Mouse (Mus musculus) heart, embryonic 15.5 days (tissue): ENCODE measurements at regions not wholly inside any gene's neighbourhood (a gene's known extent, or its start where the extent isn't known, plus 50 kb on each side); places are given as distances from the start of the nearest gene placed in this dataset.

ENCODE experiments used
- ATAC-seq: fragments of 200-750 bp; cut with Nextera tagmentation; replicated peaks from 2 replicates; pipeline ENCODE4 v1.8.0; 2017; ENCODE audit warnings: low read depth, moderate TSS enrichment; ENCODE audit not compliant: insufficient number of reproducible peaks, insufficient read depth, low FRiP score
- H3K27ac ChIP-seq: fragments of 300-500 bp; sonication (generic); 2 replicates; pipeline ENCODE4 v1.5.1; 2015; ENCODE audit warnings: mild to moderate bottlenecking, inconsistent platforms
- H3K27me3 ChIP-seq: fragments of 300-500 bp; sonication (generic); 2 replicates; pipeline ENCODE4 v1.6.1; 2015; ENCODE audit warnings: inconsistent platforms
- H3K36me3 ChIP-seq: fragments of 300-500 bp; sonication (generic); 2 replicates; pipeline ENCODE4 v1.6.1; 2015; ENCODE audit warnings: mild to moderate bottlenecking, inconsistent platforms
- H3K4me1 ChIP-seq: fragments of 300-500 bp; sonication (generic); replicated peaks from 2 replicates; pipeline ENCODE4 v1.6.1; 2015; ENCODE audit warnings: inconsistent platforms
- H3K4me2 ChIP-seq: fragments of 300-500 bp; sonication (generic); 2 replicates; pipeline ENCODE4 v1.6.1; 2015; ENCODE audit warnings: inconsistent platforms, mild to moderate bottlenecking, moderate library complexity
- H3K4me3 ChIP-seq: fragments of 300-500 bp; sonication (generic); 2 replicates; pipeline ENCODE4 v1.5.1; 2015; ENCODE audit warnings: mild to moderate bottlenecking, inconsistent platforms
- H3K9ac ChIP-seq: fragments of 300-500 bp; sonication (generic); 2 replicates; pipeline ENCODE4 v1.6.1; 2015; ENCODE audit warnings: mild to moderate bottlenecking, inconsistent platforms
- H3K9me3 ChIP-seq: fragments of 300-500 bp; sonication (generic); replicated peaks from 2 replicates; pipeline ENCODE4 v1.6.1; 2016; ENCODE audit warnings: inconsistent platforms
- WGBS: fragments of 180-500 bp; shearing (Covaris S2); methylation state at CpG from one replicate; pipeline ENCODE4 v1.1.7; 2015; ENCODE audit warnings: mixed read lengths; 5-methylcytosine and 5-hydroxymethylcytosine counted together

DNA sequence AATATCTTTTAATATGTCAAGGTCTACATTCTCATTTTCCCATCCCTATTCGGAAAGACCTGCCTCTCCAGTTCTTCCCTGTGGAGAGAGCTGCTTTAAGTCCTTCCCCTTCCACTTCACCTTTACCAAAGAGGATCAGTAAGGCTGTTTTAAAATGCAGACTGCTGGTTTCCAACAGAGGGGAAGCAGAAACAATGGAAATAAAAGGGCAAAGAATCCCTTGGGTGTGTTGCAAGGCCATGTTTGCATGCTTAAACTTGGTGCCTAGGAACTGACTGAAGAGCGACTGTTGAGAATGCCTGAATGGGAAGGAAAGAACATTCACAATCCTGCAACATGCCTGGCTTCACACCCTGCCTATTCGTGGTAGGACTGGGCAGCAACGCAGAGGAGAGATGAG, 2759.1 kb upstream of the 5930422O12Rik start:
- Histone ChIP-seq H3K27me3 (no peaks in the 10 kb centered on the region), H3K9me3 (no peaks in the 10 kb centered on the region), H3K4me2 (no peak overlapping the region), H3K4me1 (no peaks in the 10 kb centered on the region), H3K4me3 (no peak overlapping the region), H3K27ac (no peak overlapping the region), H3K9ac (no peak overlapping the region), H3K36me3 (no peaks in the 10 kb centered on the region)
- ATAC-seq, result no peak
- 64% methylated on average over 4 of the region's 4 CpGs for WGBS

DNA sequence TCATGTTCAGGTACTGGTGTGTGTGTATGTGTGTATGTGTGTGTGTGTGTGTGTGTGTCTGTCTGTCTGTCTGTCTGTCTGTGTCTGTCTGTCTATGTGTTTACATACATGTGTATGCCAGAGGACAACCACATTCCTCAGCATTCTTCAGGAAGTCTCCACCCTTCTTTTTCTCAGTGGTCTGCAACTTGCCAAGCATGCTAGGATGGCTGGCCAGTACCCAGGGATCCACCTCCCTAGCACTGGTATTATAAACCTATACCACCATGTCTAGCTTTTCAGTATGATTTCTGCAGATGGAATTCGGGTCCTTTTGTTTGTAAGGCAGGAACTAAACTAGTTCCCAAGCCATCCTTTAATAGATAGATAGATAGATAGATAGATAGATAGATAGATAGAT, 2751.1 kb upstream of the 5930422O12Rik start:
- 85% methylated on average over 1 of the region's 1 CpGs for WGBS
- no peak overlapping the region for H3K27ac ChIP-seq
- no peaks in the 10 kb centered on the region for H3K27me3 ChIP-seq
- no peaks in the 10 kb centered on the region for H3K9me3 ChIP-seq
- no peak overlapping the region for H3K9ac ChIP-seq
- no peak overlapping the region for H3K4me3 ChIP-seq
- no peak for ATAC-seq
- no peaks in the 10 kb centered on the region for H3K36me3 ChIP-seq
- H3K4me2 ChIP-seq, result no peak overlapping the region
- H3K4me1 ChIP-seq, result no peaks in the 10 kb centered on the region

DNA sequence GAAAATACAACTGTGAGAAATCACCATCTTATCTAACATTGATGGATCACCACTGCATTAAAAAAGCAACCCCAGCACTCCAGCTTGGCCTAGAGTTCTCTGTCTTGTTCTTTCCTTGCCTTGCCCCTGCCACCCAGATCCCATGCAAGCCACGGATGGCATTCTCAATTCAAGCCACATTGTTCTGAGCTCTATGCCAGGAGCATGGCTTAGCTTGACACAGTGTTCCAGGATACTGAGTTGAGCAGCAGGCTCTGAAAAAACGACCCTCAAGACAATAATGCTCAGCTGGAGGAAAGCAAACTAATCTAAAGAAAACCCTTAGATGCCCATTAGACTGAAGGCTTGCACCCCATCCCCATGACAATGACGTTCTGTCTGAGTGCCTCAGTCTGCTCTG, 2746.3 kb upstream of the 5930422O12Rik start:
- Histone ChIP-seq H3K9me3 (no peaks in the 10 kb centered on the region), H3K36me3 (no peaks in the 10 kb centered on the region), H3K4me2 (no peak overlapping the region), H3K27ac (no peak overlapping the region), H3K9ac (no peak overlapping the region), H3K27me3 (no peaks in the 10 kb centered on the region), H3K4me1 (no peaks in the 10 kb centered on the region), H3K4me3 (no peak overlapping the region)
- WGBS, result 51% methylated on average over 3 of the region's 3 CpGs
- no peak for ATAC-seq

DNA sequence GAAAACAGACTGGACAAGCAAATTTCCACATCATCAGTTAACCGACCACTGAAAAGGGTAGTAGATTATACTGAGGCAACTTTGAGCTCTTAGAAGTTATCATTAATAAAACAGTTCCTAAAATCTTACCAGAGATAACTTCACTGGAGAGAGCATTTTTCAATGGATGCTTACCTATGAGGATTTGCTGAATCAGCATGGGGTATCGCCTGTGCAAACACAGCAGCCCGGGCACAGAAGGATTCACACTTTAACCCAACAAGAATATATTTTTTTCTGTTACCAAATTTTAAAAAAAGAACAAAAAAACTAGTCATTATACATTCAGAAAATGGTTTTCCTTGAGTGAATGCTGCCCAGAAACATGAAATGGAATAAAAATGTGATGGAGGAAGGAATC, 2742.0 kb upstream of the 5930422O12Rik start:
- no peaks in the 10 kb centered on the region for H3K9me3 ChIP-seq
- WGBS, result 75% methylated on average over 3 of the region's 3 CpGs
- H3K4me3 ChIP-seq, result no peak overlapping the region
- H3K36me3 ChIP-seq, result no peaks in the 10 kb centered on the region
- no peak overlapping the region for H3K27ac ChIP-seq
- no peaks in the 10 kb centered on the region for H3K4me1 ChIP-seq
- no peak for ATAC-seq
- H3K9ac ChIP-seq, result no peak overlapping the region
- H3K4me2 ChIP-seq, result no peak overlapping the region
- no peaks in the 10 kb centered on the region for H3K27me3 ChIP-seq

DNA sequence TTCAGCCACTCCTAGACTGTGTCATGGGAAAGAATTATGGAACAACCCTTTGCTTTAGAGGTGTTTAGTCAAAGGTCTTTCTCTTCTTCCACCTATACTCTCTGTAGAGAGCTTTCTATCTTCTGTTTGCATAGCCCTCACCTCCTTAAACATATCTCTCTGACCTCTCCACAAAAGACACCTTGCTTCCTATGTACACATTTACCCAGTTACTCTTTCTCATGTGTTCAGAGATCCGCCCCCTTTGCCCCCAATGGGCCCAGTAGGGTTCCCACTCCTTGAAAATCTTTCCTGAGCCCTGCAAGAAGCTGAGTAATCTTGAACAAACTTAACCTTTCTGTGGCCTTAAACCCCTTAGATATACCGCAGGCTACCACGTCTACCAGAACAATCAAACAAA, 2734.4 kb upstream of the 5930422O12Rik start:
- 76% methylated on average over 3 of the region's 3 CpGs for WGBS
- Histone ChIP-seq H3K9ac (no peak overlapping the region), H3K4me3 (no peak overlapping the region), H3K4me1 (no peaks in the 10 kb centered on the region), H3K9me3 (no peaks in the 10 kb centered on the region), H3K4me2 (no peak overlapping the region), H3K27me3 (no peaks in the 10 kb centered on the region), H3K36me3 (no peaks in the 10 kb centered on the region), H3K27ac (no peak overlapping the region)
- no peak for ATAC-seq

DNA sequence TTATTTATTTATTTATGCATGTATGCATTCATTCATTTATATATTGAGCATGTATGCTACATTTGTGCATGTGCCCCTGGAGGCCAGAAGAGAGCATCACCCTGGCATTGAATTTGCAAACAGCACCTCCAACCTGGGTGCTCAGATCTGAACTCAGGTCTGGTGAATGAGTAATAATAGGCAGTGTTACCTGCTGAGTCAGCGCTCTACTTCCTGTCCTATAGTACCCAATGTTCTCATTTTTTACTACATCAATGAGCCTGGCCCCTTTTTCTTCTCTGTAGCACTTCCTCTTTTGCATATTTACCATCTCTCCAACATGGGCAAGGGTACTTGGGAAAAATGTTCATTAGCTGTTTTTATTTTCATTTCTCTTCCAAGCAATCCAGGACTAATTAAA, 2711.9 kb upstream of the 5930422O12Rik start:
- H3K36me3 ChIP-seq, result no peaks in the 10 kb centered on the region
- no peaks in the 10 kb centered on the region for H3K4me1 ChIP-seq
- H3K4me3 ChIP-seq, result no peak overlapping the region
- WGBS, result 91% methylated on average over 1 of the region's 1 CpGs
- H3K27me3 ChIP-seq, result no peaks in the 10 kb centered on the region
- H3K27ac ChIP-seq, result no peak overlapping the region
- H3K9me3 ChIP-seq, result no peaks in the 10 kb centered on the region
- no peak overlapping the region for H3K9ac ChIP-seq
- no peak overlapping the region for H3K4me2 ChIP-seq
- ATAC-seq, result no peak

DNA sequence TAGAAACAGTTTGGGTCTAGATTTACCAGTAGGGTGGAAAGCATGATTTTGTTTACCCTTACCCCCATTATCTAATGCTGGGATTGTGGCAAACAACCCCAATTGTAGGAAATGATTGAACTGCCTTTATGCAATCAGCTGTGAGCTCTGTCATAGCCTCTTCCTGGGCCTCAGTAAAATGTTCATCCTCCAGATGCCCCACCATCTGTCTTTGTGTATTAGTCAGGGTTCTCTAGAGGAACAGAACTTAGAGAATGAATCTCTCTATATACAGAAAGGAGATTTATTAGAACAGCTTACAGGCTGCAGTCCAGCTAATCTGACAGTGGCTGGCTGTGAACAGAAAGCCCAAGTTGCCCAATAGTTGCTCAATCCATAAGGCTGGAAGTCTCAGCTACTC, 2698.1 kb upstream of the 5930422O12Rik start:
- Histone ChIP-seq H3K4me2 (no peak overlapping the region), H3K4me3 (no peak overlapping the region), H3K27ac (no peak overlapping the region), H3K27me3 (no peaks in the 10 kb centered on the region), H3K36me3 (no peaks in the 10 kb centered on the region), H3K4me1 (no peaks in the 10 kb centered on the region), H3K9ac (no peak overlapping the region), H3K9me3 (no peaks in the 10 kb centered on the region)
- ATAC-seq, result no peak

DNA sequence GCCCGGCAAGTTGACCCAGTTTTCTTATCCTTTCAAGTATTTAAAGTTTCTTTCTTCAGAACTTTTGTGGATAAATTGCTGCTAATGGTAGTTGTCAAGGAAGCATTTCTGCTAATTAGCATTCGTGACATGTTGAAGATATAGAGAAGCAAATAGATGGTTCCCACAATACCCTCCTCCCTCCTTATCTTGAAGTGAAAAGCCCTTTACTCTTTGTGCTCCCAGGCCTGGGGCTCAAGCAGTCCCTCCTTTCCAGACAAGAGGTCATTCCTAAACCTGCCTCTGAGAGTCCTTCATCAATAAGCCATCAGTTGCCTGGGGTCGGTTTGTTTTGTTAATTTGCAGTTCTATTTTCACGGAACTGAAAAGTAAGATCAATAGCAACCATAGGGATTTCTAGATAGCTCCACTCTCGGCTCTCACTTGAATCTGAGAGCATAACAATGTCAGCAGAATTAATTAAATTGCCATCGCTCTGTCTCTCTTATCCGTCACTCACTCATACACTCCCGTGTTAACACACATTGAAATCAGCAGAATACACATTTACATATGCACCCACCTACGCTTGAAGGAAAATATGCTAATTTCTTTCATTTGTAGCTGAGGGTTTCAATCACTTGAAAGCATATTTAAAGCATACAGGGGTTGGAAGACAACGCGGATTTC, 2695.8 kb upstream of the 5930422O12Rik start:
- Histone ChIP-seq H3K27me3 (no peaks in the 10 kb centered on the region), H3K4me1 (no peaks in the 10 kb centered on the region), H3K27ac (no peak overlapping the region), H3K9ac (no peak overlapping the region), H3K9me3 (no peaks in the 10 kb centered on the region), H3K4me2 (no peak overlapping the region), H3K36me3 (no peaks in the 10 kb centered on the region), H3K4me3 (no peak overlapping the region)
- ATAC-seq, result no peak
- WGBS, result 70% methylated on average over 11 of the region's 11 CpGs

DNA sequence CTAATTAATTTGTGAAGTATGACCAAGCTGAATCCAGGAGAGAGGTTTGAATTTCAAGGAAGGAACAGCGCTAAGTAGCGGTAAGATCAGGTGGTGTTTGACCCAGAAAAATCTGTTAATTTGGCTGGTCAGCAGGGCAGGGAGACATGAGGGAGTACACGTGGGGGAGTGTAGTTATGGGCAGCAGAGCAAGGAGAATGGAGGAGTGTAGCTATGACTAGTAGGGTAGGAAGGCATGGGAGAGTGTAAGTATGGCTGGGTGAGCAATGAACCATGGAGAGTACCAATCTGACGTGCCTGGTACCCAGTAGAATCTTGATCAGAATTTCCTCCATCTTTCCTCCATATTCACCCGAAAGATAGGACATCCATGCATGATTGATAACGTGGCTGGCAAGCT, 2695.1 kb upstream of the 5930422O12Rik start:
- no peak for ATAC-seq
- no peaks in the 10 kb centered on the region for H3K27me3 ChIP-seq
- no peak overlapping the region for H3K9ac ChIP-seq
- no peaks in the 10 kb centered on the region for H3K9me3 ChIP-seq
- no peak overlapping the region for H3K4me3 ChIP-seq
- H3K4me2 ChIP-seq, result no peak overlapping the region
- H3K36me3 ChIP-seq, result no peaks in the 10 kb centered on the region
- H3K27ac ChIP-seq, result no peak overlapping the region
- 82% methylated on average over 6 of the region's 6 CpGs for WGBS
- no peaks in the 10 kb centered on the region for H3K4me1 ChIP-seq

DNA sequence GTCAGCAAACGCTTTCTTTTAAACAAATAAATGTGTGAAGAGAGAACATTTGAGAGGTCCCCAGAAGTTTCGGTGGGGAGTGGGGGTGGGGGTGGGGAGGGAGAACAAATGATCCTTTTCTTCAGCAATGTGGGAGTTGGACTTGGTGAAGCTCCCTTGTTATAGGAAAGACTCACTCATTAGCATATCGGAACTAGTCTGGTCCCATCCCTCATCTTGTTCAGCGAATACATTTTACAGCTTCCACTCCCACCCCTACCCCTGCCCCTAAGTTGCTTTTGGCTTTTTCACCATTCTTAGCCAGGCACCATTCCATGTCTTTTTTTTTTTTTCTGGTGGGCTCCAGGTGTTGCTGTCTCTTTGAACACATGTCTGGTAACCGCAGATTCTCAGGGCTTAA, 2693.2 kb upstream of the 5930422O12Rik start:
- Histone ChIP-seq H3K4me1 (no peaks in the 10 kb centered on the region), H3K9me3 (no peaks in the 10 kb centered on the region), H3K27ac (no peak overlapping the region), H3K4me3 (no peak overlapping the region), H3K9ac (no peak overlapping the region), H3K36me3 (no peaks in the 10 kb centered on the region), H3K4me2 (no peak overlapping the region), H3K27me3 (no peaks in the 10 kb centered on the region)
- no peak for ATAC-seq
- WGBS, result 67% methylated on average over 5 of the region's 5 CpGs

DNA sequence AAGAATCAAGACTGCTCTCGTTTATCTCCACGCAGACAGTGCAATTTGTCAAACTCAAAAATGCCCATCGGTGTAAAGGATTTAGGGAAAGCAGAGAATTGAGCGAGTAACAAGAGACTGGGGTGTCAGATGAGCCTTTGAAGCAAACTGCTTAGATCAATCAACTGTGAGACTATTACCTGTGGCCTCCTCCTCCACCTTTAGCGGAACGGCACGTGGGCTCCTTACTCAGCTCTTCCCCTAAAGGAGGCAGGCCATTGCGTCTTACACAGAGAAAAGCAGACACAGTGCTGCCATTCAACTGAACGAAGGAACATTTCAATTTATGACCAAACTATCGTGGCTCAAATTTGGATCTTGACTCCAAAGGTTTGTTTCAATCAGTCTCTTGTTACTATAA, 2692.8 kb upstream of the 5930422O12Rik start:
- no peak for ATAC-seq
- 77% methylated on average over 10 of the region's 10 CpGs for WGBS

DNA sequence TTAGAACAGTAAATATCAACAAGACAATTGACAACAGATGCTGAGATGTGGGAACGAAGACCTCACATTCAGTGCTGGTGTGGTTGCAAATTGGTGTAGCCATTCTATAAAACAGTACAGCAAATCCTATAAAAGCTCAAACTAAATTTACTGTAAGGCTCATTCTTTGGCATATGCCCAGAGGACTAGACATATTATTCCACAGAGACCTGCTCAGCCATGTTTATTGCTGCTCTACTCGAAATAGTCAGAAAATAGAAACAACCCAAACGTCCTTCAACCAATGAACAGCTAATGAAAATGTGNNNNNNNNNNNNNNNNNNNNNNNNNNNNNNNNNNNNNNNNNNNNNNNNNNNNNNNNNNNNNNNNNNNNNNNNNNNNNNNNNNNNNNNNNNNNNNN, 2681.6 kb upstream of the 5930422O12Rik start:
- H3K4me3 ChIP-seq, result no peak overlapping the region
- H3K9me3 ChIP-seq, result no peaks in the 10 kb centered on the region
- H3K9ac ChIP-seq, result no peak overlapping the region
- H3K27ac ChIP-seq, result no peak overlapping the region
- 77% methylated on average over 3 of the region's 3 CpGs for WGBS
- no peaks in the 10 kb centered on the region for H3K36me3 ChIP-seq
- ATAC-seq, result no peak
- H3K27me3 ChIP-seq, result no peaks in the 10 kb centered on the region
- H3K4me2 ChIP-seq, result no peak overlapping the region
- no peaks in the 10 kb centered on the region for H3K4me1 ChIP-seq

More for the DNA sequence above, 2692.8 kb upstream of the 5930422O12Rik start:
- no peak overlapping the region for H3K9ac ChIP-seq
- H3K27ac ChIP-seq, result no peak overlapping the region
- H3K36me3 ChIP-seq, result no peaks in the 10 kb centered on the region
- H3K4me2 ChIP-seq, result no peak overlapping the region
- H3K4me1 ChIP-seq, result no peaks in the 10 kb centered on the region
- H3K4me3 ChIP-seq, result no peak overlapping the region
- no peaks in the 10 kb centered on the region for H3K27me3 ChIP-seq
- no peaks in the 10 kb centered on the region for H3K9me3 ChIP-seq
